Mouse (Mus musculus) kidney, postnatal 25 days (tissue): ENCODE data around the gene Gm10282.
A peak's percentile ranks its signal among the peaks of the same experiment; 100 is the strongest.

Experiments used
- DNase-seq, 2 experiments: peaks; one replicate each; pipeline ENCODE4 v3.0.0; 2021; ENCODE audit warnings: mixed read lengths in 2 of 2

Gene Gm10282

GRCm38 (mm10) chr8:72259862-72260261 is 45.2 kb downstream of the Gm10282 start:
- DNase-seq, result no peak

DNA sequence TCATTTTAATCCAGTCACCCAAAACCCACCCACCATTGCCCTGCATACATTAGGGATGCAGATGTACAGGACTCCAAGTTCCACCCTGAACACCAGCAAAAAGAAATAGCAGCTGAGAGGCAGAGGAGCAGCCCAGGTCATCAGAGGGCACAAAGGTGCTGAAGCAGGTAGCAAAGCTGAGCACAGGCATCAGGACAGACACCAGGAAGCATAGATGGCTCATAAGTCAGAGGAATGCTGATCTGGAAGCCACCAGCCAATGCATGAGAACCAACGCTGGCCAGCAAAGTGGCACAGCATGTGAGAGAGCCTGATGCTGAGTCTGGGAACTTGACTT is 47.2 kb downstream of the Gm10282 start:
- no peak for DNase-seq

GRCm38 (mm10) chr8:72257171-72257901 is 47.7 kb downstream of the Gm10282 start:
- peak in 1 of 2 experiments; percentile 65 for DNase-seq
